Mouse (Mus musculus) frontal cortex, postnatal 25 days (tissue): ENCODE results near the gene Slc25a24.

Experiments
- DNase-seq, 2 experiments: peaks; one replicate each; pipeline ENCODE4 v3.0.0; 2022; ENCODE audit warnings: low spot score in 2 of 2

Gene Slc25a24

DNA sequence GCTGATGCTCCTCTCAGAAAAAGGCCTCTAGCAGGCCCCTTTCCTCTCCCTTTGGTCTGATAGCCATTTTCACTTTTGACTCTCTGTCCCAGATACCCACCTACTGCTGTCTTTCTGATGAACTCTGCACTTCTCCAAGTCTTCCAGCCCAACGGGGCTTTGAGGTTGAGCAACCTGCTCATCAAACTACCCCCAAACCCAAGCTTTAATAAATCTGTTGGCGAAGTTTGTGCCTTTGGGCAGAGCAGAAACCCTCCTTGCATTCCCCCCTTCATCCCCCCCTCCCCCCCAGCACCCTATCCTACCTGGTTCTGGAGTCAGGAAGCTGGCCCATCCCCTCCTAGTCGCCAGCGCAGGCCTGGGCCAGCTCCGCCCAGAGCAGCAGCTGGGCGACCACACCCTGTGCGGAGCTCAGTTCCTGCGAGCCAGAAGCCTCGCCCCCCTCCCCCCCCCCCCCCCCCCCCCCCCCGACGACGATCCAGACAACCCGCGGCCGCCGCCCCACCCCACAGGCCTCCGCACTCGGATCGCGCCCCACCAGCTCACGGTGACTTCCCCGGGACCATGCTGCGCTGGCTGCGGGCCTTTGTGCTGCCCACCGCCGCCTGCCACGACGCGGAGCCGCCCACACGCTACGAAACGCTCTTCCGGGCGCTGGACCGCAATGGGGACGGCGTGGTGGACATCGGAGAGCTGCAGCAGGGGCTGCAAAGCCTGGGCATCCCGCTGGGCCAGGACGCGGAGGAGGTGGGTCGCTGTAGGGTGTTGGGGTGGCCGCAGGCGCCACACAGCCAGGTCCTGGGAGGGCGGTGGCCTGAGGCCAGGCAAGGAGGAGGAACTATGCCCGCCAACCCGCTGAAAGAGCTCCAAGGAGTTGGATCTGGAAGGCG, at the start of gene Slc25a24:
TSS of gene Slc25a24 (plus strand) at position 509 of the 890 bp plus-strand sequence.
- DNase-seq = no peak

DNA sequence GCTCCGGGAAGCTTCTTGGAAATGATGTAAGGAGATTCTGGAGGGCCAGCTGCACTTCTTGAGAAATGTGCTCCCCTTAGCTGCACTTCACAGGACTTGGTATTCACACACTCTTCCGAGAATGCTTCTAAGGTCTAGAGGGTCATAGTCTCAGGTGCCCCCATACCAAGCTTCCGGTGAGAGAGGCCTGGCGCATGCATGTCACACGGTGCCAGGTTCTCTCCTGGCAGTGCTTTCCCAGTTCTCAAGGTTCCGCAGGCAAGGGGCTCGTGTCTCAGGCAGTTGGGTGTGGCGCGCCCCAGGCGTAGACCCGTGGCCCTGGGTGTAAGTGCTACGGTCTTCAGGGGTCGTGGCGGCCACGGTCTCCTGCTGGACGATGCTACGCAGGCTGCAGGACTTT, 42.8 kb upstream of the Slc25a24 start, which contains the start of gene Slc25a54:
TSS of gene Slc25a54 (plus strand) at position 301 of the 400 bp plus-strand sequence.
- no peak for DNase-seq

DNA sequence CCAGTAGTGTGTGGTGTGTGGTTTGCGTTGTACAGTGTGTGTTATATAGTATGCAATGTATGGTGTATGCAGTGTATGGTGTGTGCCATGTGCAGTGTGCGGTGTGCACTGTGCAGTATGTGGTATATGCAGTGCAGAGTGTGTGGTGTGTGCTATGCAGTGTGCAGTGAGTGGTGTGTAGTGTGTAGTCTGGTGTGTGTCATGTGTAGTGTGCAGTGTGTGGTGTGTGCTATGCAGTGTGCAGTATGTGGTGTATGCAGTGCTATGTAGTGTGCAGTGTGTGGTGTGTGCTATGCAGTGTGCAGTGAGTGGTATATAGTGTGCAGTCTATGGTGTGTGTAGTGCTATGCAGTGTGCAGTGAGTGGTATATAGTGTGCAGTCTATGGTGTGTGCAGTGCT, 38.5 kb upstream of the Slc25a24 start:
- DNase-seq = no peak

DNA sequence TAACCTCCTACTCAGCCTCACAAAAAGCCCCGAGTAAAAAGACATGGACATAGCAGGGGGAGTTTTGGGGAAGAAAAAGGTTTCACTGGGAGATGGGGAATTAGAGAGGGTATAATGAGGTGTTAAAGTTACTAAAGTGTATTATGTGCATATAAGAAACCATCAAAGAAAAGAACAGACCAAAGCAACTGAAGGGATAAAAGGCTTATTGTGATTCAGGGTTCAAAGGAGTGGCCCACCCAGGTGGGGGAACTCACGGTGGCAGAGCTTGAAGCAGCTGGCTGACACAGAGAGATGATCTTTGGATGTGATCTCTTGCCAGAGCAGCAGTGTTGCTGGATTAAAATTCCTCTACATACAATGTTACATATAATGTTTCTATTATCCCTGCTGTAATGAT, 34.5 kb upstream of the Slc25a24 start:
- no peak for DNase-seq

DNA sequence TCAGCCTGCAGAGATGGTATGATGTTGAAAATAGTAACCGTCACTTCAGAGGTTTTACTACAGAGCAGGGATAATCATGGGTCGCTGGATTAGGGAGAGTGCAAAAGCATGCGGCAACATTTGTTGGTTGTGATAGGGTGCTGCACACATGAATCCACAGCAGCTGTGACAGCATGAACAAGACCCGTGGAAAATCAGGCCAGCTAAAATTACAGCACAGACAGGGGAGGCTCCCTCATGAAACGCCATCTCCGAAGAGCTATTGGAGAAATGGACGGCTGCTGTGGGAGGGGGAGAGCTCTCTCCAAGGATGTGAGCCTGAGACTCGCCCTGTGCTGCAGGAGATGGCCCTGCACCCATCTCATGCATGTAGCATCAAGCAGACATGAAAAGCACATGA, 18.2 kb upstream of the Slc25a24 start:
- no peak for DNase-seq

DNA sequence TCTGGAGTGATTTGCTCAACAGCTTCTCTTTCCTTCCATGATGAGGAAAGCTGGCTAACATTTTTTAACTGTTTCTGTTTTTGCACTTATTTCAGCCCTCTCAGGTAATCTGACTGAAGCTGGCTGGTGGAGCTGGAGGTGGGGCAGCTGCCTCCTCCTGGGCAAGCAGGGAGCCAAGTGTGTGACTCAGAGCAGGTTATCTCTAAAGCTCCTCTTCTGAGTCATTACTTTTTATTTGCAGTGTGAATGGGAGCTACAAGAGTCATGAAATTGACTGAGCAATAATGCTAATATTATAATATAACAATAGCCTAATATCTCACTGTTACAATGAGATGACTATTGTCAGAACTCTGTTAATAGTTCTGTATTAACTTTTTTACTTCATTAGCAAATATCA, 5.8 kb upstream of the Slc25a24 start:
- DNase-seq = no peak

DNA sequence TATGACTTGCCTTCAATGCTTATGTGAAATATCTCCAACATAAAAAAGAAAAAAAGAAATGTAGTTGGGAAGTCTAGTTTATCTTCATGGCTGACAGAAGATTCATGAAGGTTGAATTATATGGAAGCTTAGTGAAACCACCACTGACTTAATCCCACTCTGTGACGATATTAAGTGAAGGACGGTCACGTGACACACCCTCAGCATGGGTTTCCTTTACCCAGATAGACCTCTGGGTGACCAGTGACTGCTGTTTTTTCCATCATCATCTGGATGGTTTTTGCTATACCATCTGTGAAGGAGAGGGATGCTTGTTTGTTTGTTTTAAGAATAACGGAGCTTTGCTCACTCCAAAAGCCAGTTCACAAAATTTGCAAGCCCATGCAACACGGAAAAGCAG, 3.4 kb upstream of the Slc25a24 start:
- DNase-seq = no peak

DNA sequence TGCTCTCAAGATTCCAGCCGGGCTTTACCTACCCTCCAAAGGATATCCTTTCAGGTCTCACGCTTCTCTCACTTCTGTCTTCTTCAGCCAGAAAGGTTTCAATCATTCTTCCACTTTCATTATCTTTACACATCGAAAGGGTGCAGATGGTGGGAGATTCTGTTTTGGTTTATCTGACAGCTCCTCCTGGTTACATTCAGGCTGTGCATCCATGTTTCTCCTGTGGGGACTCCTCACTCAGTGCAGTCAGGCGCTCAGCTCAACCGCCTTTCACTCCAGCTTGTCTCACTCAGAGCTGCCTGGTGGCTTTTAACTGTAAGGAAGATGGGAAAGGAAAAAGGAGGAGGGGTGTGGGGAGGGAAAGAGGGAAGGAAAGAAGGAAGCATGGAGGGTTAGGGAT, 3.0 kb upstream of the Slc25a24 start:
- DNase-seq = no peak

DNA sequence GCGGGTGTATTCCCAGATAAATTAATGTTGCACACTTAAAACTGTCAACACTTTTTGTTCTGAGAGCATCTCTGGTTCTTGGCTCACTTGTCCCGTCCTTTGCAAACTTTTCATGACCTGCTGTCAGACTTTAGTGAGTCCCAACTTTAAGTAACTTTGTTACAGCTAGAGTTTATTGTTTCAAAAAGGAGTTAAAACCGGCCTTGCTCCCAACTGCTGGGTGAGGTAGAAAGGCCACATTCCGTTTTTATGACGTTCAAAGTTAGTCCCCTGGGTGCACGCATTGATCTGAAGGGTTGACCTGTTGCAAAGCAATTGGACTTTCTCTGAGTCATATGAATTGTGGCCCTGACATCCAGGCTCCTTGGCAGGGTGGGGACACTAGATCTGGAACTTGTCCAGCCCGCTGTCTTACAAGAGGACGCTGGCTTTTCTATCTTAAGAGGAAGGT, 607 bp downstream of the Slc25a24 start:
- no peak for DNase-seq

DNA sequence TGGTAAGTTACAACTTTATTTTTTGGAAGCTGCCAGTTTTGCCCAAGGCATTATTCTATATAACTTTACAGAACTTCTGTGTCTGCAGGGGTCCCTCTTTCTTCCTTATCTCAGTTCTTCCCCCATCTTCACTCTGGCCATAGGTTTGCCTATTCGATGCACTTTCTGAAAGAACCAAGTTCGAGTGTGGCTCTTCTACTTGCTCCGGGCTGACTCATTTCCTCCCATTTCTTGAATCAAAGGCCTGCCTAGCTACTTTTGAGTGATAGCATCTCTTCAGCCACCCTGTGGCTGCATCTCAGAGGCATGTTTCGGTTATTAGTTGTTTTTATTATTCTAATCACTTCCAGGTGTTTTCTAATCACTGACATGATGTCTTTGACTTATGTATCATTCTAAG, 1.1 kb downstream of the Slc25a24 start:
- no peak for DNase-seq

DNA sequence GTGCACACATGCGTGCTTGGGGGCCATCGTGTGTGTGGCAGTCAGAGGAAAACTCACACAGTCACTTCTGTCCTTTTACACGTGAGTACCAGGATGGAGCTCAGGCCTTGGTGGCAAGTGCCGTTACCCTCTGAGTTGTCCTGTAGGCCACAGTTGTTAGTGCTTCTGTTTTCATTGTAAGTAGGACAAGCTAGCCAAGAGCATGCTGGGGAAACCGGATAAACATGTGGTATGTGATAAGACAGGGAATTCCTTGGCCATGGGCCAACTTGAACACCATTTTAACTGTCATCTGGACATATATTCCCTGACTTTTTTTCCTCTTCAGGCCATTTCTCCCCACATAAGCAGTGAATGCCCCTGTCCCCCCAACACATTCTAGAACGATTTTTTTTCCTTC, 2.6 kb downstream of the Slc25a24 start:
- no peak for DNase-seq

DNA sequence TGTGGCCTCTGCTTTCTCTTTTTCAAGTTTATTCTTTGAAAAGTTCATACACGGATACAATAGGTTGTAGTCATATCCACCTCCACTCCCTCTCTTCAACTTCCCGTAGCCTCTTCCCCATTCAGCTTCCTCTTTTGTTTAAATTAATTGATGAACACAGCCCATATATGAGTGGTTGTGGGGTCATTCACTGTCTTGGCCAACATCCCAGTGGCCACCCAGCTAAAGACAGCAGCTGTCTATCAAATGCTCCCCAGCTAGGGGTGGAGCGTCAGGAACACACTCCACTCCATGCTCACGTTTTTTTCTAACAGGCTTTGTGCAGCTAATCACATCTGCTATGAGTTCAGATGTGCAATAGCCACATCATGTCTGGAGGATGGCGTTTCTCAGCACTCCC, 6.8 kb downstream of the Slc25a24 start:
- no peak for DNase-seq

DNA sequence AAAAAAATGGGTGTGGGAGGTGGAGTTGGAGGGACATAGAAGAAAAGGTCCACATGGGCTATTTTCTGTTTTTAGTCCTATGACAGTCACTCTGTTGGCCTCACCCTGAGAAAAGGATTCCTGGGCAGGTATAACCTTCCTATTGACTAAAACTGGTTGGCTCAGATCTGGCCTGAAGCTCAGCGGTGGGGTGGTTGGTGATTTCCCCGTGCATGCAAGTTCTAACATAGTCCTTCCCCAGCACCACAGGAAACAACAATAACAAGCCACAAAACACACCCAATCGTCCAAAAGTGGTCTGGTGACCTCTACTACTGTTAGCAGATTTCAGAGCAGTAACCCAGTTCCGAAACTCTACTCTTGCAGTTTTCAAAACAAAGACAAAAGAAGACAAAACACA, 10.0 kb downstream of the Slc25a24 start:
- no peak for DNase-seq

DNA sequence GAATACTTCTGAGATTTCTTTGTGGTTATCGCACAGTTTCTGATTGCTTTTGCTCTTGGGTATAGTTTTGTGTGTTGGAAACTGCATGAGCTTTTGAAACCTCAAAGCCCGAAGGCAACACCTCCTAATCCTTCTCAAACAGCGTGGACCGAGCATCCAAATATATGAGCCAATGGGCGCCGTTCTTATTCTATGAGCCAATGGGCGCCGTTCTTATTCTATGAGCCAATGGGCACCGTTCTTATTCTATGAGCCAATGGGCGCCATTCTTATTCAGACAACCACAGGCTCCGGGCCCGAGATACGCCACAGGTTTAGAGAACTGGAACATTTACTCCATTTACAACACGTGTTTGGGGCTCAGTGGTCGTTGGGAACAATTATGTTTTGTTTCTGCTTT, 11.1 kb downstream of the Slc25a24 start:
- DNase-seq = no peak

DNA sequence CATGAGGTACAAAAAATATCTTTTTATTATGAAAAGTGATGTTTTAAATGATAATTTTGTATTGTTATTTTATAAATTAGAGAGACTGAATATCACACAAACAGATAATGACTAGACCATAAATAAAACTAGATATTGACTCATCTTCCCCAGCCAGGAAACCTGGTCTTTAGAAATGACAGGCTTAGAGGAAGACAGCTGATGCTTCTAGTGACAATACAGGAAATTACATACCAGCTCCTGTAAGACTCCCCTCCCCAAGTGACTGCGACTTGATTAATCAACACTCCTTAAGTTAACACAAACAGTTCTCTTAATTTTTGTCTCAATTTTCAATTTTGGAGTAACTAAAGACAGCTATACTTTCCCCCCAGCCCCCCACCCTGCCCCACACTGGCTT, 12.4 kb downstream of the Slc25a24 start:
- no peak for DNase-seq

DNA sequence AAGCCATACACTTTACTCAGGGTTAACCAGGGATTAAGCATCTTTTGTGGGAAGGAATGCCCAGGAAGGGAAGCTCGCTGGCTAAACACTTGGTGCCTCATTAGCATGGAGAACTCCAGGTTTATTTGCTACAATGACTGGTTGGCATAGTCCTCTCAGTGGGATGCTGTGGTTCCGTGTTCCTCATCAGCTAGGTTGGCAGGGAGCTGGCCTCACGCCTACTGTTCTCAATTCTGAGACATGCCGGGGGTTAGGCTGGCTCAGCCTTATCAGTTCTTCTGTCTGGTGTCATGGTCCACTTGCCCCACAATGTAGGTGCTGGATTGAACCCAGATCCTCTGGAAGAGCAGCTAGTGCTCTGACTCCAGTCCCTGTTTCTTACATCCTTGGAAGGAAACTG, 29.6 kb downstream of the Slc25a24 start:
- DNase-seq = no peak

DNA sequence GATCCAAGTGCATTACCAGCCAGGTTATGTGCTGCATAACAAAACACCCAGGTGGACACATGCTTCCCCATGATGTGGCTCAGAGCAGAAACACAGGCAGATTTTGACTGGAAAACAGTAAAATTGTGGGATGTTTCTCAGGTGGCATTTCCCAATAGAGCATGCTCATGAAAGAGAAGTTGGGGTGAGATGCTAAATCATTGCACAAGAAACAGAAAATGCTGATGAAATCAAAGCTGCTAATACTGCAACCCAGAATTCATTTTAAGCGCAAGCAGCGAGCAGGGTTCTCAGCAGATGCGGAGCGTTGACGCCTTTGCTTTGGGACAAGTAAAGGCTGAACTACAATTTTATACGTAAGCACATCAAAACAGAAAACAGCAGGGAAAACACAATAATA, 30.5 kb downstream of the Slc25a24 start:
- no peak for DNase-seq

DNA sequence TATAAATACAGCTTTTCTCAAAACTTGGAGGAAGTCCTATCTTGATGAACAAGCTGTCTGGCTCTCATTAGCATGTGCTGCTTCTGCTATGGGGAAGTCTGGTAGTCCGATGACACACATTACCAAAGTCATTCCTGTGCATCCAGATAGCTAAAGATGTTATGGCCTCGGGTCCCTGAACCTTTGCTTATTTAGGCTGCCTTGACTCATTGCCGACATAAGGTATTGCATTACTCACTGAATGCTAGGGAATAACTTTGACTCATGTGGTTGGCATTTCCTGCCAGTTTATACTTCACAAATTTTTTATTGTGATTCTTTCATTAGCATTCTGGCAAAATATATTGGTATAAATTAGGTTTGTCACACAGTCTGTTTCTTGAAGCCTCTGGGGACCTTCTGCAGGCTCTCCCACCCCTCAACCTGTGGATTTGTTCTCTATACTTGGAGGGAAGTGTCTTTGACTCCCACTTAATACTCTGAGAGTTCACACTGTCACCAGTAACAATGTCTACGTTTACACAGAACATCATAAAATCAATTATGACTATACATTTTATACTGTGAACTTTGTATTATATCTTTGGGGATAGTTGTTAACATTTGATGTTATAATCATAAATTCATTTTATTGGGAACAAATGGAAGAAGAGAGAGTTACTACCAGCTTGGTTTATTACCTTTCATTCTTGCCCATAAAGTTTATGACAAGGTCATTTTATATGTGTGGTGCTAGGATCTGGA, 33.1 kb downstream of the Slc25a24 start:
- no peak for DNase-seq

DNA sequence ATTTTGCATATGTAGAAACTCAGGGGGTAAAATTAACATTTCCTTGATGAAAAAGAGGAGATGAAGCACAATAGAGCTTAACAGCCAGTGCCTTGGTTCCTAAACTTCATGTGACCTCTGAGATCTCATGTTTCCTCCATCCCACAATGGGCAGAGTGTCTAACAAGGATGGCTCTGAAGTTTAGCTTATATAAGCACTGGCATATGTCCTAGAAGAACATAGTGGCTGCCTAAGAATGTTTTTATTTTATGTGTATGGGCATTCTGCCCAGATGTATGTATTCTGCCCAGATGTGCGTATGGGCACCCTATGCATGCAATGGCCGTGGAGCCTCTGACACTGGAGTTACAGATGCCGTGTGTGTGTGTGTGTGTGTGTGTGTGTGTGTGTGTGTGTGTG, 34.5 kb downstream of the Slc25a24 start:
- no peak for DNase-seq

DNA sequence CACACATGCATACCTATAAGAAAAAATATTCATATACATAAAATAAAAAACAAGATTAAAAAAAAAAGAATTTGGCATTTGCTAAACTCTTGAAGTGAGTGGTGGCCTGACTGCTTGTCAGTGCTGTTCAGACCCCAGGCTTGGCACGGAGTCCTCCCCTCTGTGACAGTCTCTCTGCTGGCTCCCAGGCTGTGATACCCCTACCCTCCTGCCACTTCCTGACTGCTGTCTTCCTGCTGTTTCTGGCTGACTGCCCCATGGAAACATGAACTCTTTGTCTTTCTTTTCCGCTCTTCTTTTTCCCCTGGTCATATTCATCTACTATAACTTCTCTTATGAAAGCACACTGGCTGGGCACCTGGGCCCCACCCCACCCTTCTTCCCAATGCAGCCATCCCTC, 41.1 kb downstream of the Slc25a24 start:
- DNase-seq = no peak

DNA sequence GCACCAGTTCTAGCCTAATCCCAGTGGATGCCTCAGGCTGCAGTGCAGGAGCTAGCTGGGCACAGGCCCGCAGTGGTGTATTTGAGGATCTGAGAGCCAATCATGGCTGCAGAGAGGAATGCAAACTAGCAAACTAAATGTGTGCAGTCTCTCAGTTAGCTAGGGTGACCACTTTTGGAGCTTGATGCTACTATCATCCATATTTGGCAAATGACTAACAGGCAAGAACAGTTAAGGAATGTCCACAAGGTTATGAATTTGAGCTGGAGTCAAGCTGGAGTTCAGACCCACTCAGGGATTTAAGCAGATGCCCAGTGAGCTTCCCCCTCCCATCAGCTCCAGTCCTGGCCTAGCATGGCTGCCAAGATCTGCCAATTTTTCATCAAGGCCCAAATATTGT, 41.7 kb downstream of the Slc25a24 start:
- no peak for DNase-seq

DNA sequence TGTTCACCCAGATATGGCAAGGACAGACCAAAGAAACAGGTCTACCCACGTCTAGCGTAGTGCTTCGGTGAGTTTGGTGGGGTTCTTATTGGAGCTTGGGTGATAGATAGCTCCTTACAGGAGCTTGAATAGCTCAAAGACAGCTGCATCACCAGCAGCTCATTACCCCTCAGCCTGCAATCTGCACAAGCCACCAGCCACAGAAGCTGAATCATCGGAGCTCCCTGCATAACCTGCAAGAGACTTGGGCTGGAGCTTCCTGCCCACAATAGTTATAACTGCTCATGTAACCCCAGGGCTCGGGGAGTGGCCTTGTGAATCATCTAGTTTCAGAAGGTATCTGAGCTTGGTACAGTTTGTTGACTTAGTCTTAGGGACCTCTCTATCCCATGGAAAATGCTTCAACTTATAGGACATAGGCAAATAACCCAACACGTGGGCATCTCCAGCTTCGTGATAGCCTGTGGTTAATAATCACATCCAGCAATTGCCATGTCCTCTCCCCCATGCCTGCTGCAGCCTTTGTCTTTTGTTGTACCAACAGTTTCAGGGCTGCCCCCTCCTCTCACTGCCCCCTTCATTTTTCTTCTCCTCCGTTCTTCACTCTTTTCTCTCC, 42.4 kb downstream of the Slc25a24 start:
- no peak for DNase-seq

DNA sequence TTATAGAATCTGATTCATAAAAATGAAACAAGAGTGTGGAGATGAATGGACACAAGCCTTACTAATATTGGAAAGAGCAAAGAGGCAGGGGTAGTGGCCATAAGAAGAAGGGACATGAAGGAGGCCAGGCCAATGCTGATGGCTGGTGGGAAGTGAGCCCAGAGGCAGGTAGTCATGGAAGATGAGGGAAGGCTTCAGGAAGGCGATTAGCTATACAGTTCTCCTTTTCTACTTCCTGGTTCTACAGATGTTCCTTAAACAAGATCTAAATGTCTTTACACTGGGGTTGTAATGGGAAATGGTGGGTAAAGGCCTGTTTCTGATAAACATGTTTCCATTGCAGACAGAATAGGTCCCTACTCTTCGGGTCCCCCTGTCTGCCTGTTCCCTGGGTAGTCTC, 46.2 kb downstream of the Slc25a24 start:
- no peak for DNase-seq
